ENCODE assay signal across 14 mouse cellular contexts in genomic region chr1:58803531-58803930, GRCm38 (mm10). TPM values are rescaled to one million over a fixed set of nuclear protein-coding genes. Genes with fewer than 3 reads are reported as not detected.
DNase-seq lines count a peak whose midpoint lies in the region; ATAC-seq and TF ChIP-seq lines count a peak whose summit lies in the region.
"Had no signal": no experiment of that assay in that cellular context is flagged by ENCODE, and none has a peak within 500 bp of the region (broad histone marks: within the 10 kb centered on the region; RNA-seq: fewer than 3 reads in every experiment).

No protein-coding gene starts in this region.

- no peak for DNase-seq in left cerebral cortex, adult 2 months (ENCODE audit: extremely low spot score in 1 of 2, low spot score in 2 of 2)
- no peak for DNase-seq in left cerebral cortex, adult 11 months (ENCODE audit: low spot score)
- peak; percentile 43 for DNase-seq in CD4-positive, CD25-positive, alpha-beta regulatory T cell, adult 2 months (ENCODE audit: low read depth, low spot score)
- no peak for DNase-seq in right cerebral cortex, postnatal 4 days
- no peak for DNase-seq in testis, postnatal 14 days (ENCODE audit: low spot score)
- no peak for DNase-seq in kidney, adult 11 months
- DNase-seq: adrenal gland, postnatal 36 days; cerebellum, adult 18-20 months; gastrocnemius, postnatal 25 days had no signal

- H3K4me3 ChIP-seq in left cerebral cortex, adult 2 months: peak overlapping the region; percentile 11
- H3K4me3 ChIP-seq in brown adipose tissue, adult 24 weeks (ENCODE audit: insufficient read depth, low read depth, low read length): peak overlapping the region; percentile 56
- H3K4me3 ChIP-seq: erythroblast, embryonic 14.5 days; midbrain, embryonic 12.5 days; neural tube, embryonic 12.5 days had no signal

- peak; percentile 45; the same call in 1 of the 2 replicates for ATAC-seq in megakaryocyte, adult 5-6 weeks (ENCODE audit: poor library complexity, severe bottlenecking)

- H3K4me1 ChIP-seq in brown adipose tissue, adult 24 weeks (ENCODE audit: control insufficient read depth, insufficient read depth, insufficient read length, low read length): peaks cover 9% of the 10 kb centered on the region
- H3K4me1 ChIP-seq: midbrain, embryonic 12.5 days; neural tube, embryonic 12.5 days had no signal

- TF ChIP-seq CTCF in left cerebral cortex, adult 2 months (IDR thresholded peaks at IDR 0.05): no peak

- intact Hi-C loops in left cerebral cortex, adult 2 months (cut with DNase I): no loop called here

- peak overlapping the region; percentile 66; the same call in 1 of the 2 replicates for H3K27ac ChIP-seq in left cerebral cortex, adult 2 months
- H3K27ac ChIP-seq in brown adipose tissue, adult 24 weeks (replicated peaks; ENCODE audit: low read depth, low read length): peak overlapping the region; percentile 87
- H3K27ac ChIP-seq: midbrain, embryonic 12.5 days; neural tube, embryonic 12.5 days had no signal

RNA-seq across cellular contexts. Expression of gene Casp8, which starts 8.4 kb away (rescaled TPM):
- total RNA-seq in left cerebral cortex, adult 2 months (2021): 1 to 10 TPM; 1.8 to 2.9 TPM
- 9.9 and 15.4 TPM in 2 replicates for polyA plus RNA-seq in brown adipose tissue, adult 24 weeks (2012; ENCODE audit: insufficient read depth, insufficient read length, missing spikeins)
- total RNA-seq in megakaryocyte, adult 5-6 weeks (2015): 179 and 198 TPM in 2 replicates
- total RNA-seq in megakaryocyte, adult 5-6 weeks (2017): 144 and 170 TPM in 2 replicates

Comparison
In these comparisons a context has a peak if more than half of its experiments do, and no peak if none do; other contexts are left out.
1. RNA of gene Casp8, which starts 8.4 kb away (total RNA-seq): 144 to 198 TPM in megakaryocyte, adult 5-6 weeks; 1.8 to 2.9 TPM in left cerebral cortex, adult 2 months; every median in the first group is over 10 times any median in the second.